Mouse (Mus musculus) kidney, postnatal 36 days (tissue): ENCODE results near the gene Eef1a1.
"Not testable (repeated sequence)": the region's sequence is repeated elsewhere in the genome, so short reads cannot be mapped to it uniquely, and the experiment has no call there.

Source experiments
- DNase-seq, 2 experiments: peaks; one replicate each; pipeline ENCODE4 v3.0.0; 2021 to 2022; ENCODE audit warnings: mixed read lengths in 2 of 2

Eef1a1 gene

GRCm38 (mm10) chr9:78488890-78489420 is at the start of gene Eef1a1:
TSS of gene Eef1a1 (minus strand) at chr9:78489151.
- peak; percentile 76 to 88 for DNase-seq

GRCm38 (mm10) chr9:78538421-78538820 is 49.5 kb upstream of the Eef1a1 start:
- DNase-seq: no peak

- no peak for DNase-seq
These were observed 48.4 kb upstream of the Eef1a1 start for GRCm38 (mm10) chr9:78537154-78537873.

GRCm38 (mm10) chr9:78534606-78535005 is 45.7 kb upstream of the Eef1a1 start:
- no peak for DNase-seq

GRCm38 (mm10) chr9:78533296-78533935 is 44.5 kb upstream of the Eef1a1 start:
- peak; percentile 56 to 59 for DNase-seq

- peak; percentile 45 to 77 for DNase-seq
These were observed 43.4 kb upstream of the Eef1a1 start for GRCm38 (mm10) chr9:78532341-78532819.

GRCm38 (mm10) chr9:78531816-78532215 is 42.9 kb upstream of the Eef1a1 start:
- DNase-seq: peak; percentile 46 to 62

- DNase-seq: peak; percentile 83 to 94
These were observed 38.9 kb upstream of the Eef1a1 start for GRCm38 (mm10) chr9:78527767-78528381.

GRCm38 (mm10) chr9:78527301-78527761 is 38.4 kb upstream of the Eef1a1 start:
- DNase-seq: peak; percentile 88 to 92

GRCm38 (mm10) chr9:78526206-78526605 is 37.3 kb upstream of the Eef1a1 start:
- DNase-seq: no peak

GRCm38 (mm10) chr9:78525451-78526135 is 36.6 kb upstream of the Eef1a1 start:
- no peak for DNase-seq

- peak; percentile 39 to 44 for DNase-seq
These were observed 32.7 kb upstream of the Eef1a1 start for GRCm38 (mm10) chr9:78521689-78522088.

GRCm38 (mm10) chr9:78520780-78521601 is 32.0 kb upstream of the Eef1a1 start:
- peak; percentile 78 to 80 for DNase-seq

GRCm38 (mm10) chr9:78520127-78520779 is 31.3 kb upstream of the Eef1a1 start:
- peak; percentile 53 to 76 for DNase-seq

GRCm38 (mm10) chr9:78517237-78517636 is 28.3 kb upstream of the Eef1a1 start:
- not testable (repeated sequence) for DNase-seq

- DNase-seq: no peak
These were observed 27.2 kb upstream of the Eef1a1 start for GRCm38 (mm10) chr9:78516125-78516524.

GRCm38 (mm10) chr9:78514681-78515080 is 25.7 kb upstream of the Eef1a1 start:
- DNase-seq: no peak

- no peak for DNase-seq
These were observed 25.0 kb upstream of the Eef1a1 start for GRCm38 (mm10) chr9:78513776-78514500.

- no peak for DNase-seq
These were observed 22.8 kb upstream of the Eef1a1 start for GRCm38 (mm10) chr9:78511705-78512104.

- DNase-seq: no peak
These were observed 19.3 kb upstream of the Eef1a1 start for GRCm38 (mm10) chr9:78508106-78508786.
